9 mouse cellular contexts compared by ENCODE assay signal in the genomic region with DNA sequence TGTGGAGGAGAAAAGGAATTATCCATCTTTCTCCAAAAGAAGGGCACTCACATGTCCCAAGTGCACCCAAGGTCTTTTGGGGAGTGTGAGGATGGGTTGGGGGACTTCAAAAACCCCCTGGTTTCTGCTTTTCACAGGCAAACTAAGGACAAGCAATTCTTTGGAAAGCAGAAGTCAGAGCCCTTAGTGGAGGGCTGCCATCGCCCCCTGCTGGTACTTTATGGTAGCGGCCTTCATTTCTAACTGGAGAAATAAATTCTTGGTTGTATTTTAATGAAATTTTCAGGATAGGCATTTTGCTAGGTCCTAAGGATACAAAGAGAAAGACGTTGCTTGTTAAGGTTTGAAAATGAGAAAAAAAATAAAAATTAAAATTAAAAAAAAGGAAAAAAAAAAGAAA. TPM values are rescaled to one million over a fixed set of nuclear protein-coding genes. Genes with fewer than 3 reads are reported as not detected.
A peak's percentile ranks its signal among the peaks of the same experiment; 100 is the strongest.
DNase-seq lines count a peak whose midpoint lies in the region; ATAC-seq and TF ChIP-seq lines count a peak whose summit lies in the region.
"Had no signal": no experiment of that assay in that cellular context is flagged by ENCODE, and none has a peak within 500 bp of the region (broad histone marks: within the 10 kb centered on the region; RNA-seq: fewer than 3 reads in every experiment).

No protein-coding gene starts in this region.

- TF ChIP-seq EP300 in liver, postnatal 0 days (IDR thresholded peaks at IDR 0.05; ENCODE audit: low read depth), result no peak

- H3K27ac ChIP-seq in forebrain, embryonic 10.5 days, result no peak overlapping the region
- H3K27ac ChIP-seq in forebrain, embryonic 16.5 days (ENCODE audit: low read length), result no peak overlapping the region
- H3K27ac ChIP-seq in thymus, adult 2 months (ENCODE audit: control insufficient read depth, insufficient read depth, low read length), result no peak overlapping the region
- no peak overlapping the region for H3K27ac ChIP-seq in liver, postnatal 0 days (ENCODE audit: low read depth)

- 9% methylated on average over 3 of the region's 3 CpGs for WGBS in forebrain, embryonic 10.5 days
- WGBS in forebrain, embryonic 16.5 days, result 11% methylated on average over 3 of the region's 3 CpGs
- WGBS in thymus, adult 2 months, result 5% methylated on average over 3 of the region's 3 CpGs
- 5% methylated on average over 3 of the region's 3 CpGs for WGBS in liver, postnatal 0 days (ENCODE audit: insufficient replicate concordance)

- peak; percentile 46 for DNase-seq in forebrain, embryonic 10.5 days (ENCODE audit: extremely low spot score, low spot score)
- DNase-seq in thymus, adult 2 months, result peak; percentile 31
- no peak for DNase-seq in thymus, adult 18-20 months
- DNase-seq in kidney, postnatal 10 days, result peak; percentile 76
- DNase-seq in liver, postnatal 0 days, result peak; percentile 67
- DNase-seq in right cerebral cortex, postnatal 36 days (ENCODE audit: low spot score in 2 of 2), result peak; percentile 21 to 26

- no peak for ATAC-seq in forebrain, embryonic 16.5 days
- peak; percentile 76 for ATAC-seq in common myeloid progenitor, adult 5-6 weeks (replicated peaks; ENCODE audit: low read depth, poor library complexity, severe bottlenecking)
- no peak for ATAC-seq in liver, postnatal 0 days

- H3K4me2 ChIP-seq in forebrain, embryonic 16.5 days (ENCODE audit: low read length), result no peak overlapping the region
- no peak overlapping the region for H3K4me2 ChIP-seq in liver, postnatal 0 days (ENCODE audit: low read depth, low read length)

- no peaks in the 10 kb centered on the region for H3K27me3 ChIP-seq in forebrain, embryonic 10.5 days (ENCODE audit: poor library complexity, severe bottlenecking)
- no peaks in the 10 kb centered on the region for H3K27me3 ChIP-seq in forebrain, embryonic 16.5 days (replicated peaks; ENCODE audit: control insufficient read depth, insufficient read depth, low read length)
- H3K27me3 ChIP-seq in thymus, adult 2 months (ENCODE audit: control insufficient read depth, insufficient read depth, low read length), result no peaks in the 10 kb centered on the region
- 0 out of 2 replicates have a peak, but pooled peaks cover 4% of the 10 kb centered on the region for H3K27me3 ChIP-seq in liver, postnatal 0 days (ENCODE audit: insufficient read depth, low read length)

- 0 out of 2 replicates have a peak, but pooled peaks cover 7% of the 10 kb centered on the region for H3K4me1 ChIP-seq in forebrain, embryonic 10.5 days
- H3K4me1 ChIP-seq in forebrain, embryonic 16.5 days (replicated peaks; ENCODE audit: control insufficient read depth, insufficient read depth, low read length), result no peaks in the 10 kb centered on the region
- no peaks in the 10 kb centered on the region for H3K4me1 ChIP-seq in thymus, adult 2 months (replicated peaks; ENCODE audit: control insufficient read depth, insufficient read depth, low read length)
- no peaks in the 10 kb centered on the region for H3K4me1 ChIP-seq in liver, postnatal 0 days (ENCODE audit: insufficient read depth)

- no peaks in the 10 kb centered on the region for H3K36me3 ChIP-seq in forebrain, embryonic 10.5 days (replicated peaks)
- H3K36me3 ChIP-seq in forebrain, embryonic 16.5 days (ENCODE audit: control insufficient read depth, insufficient read depth), result no peaks in the 10 kb centered on the region
- H3K36me3 ChIP-seq in thymus, adult 2 months (ENCODE audit: control insufficient read depth, insufficient read depth, low read length), result no peaks in the 10 kb centered on the region
- H3K36me3 ChIP-seq in liver, postnatal 0 days (replicated peaks; ENCODE audit: insufficient read depth, low read length), result no peaks in the 10 kb centered on the region

- no peaks in the 10 kb centered on the region for H3K9me3 ChIP-seq in forebrain, embryonic 10.5 days
- H3K9me3 ChIP-seq in forebrain, embryonic 16.5 days (ENCODE audit: control insufficient read depth, low read length), result no peaks in the 10 kb centered on the region
- no peaks in the 10 kb centered on the region for H3K9me3 ChIP-seq in liver, postnatal 0 days (ENCODE audit: low read length)

- TF ChIP-seq CTCF in thymus, adult 2 months (IDR thresholded peaks at IDR 0.05; ENCODE audit: borderline replicate concordance, control insufficient read depth, extremely low read depth, insufficient read depth, low read length, poor library complexity), result no peak
- TF ChIP-seq CTCF in liver, postnatal 0 days (IDR thresholded peaks at IDR 0.05; ENCODE audit: low read depth), result peak; percentile 82

- TF ChIP-seq POLR2A in thymus, adult 2 months (IDR thresholded peaks at IDR 0.05; ENCODE audit: control insufficient read depth, extremely low read depth, insufficient read depth, low read length, poor library complexity), result no peak

- H3K9ac ChIP-seq in forebrain, embryonic 16.5 days (replicated peaks; ENCODE audit: low read depth, low read length), result no peak overlapping the region
- no peak overlapping the region for H3K9ac ChIP-seq in liver, postnatal 0 days (replicated peaks)

- no peak overlapping the region for H3K4me3 ChIP-seq in forebrain, embryonic 10.5 days
- H3K4me3 ChIP-seq in forebrain, embryonic 16.5 days (replicated peaks; ENCODE audit: low read length), result no peak overlapping the region
- H3K4me3 ChIP-seq in thymus, adult 2 months (ENCODE audit: control insufficient read depth, insufficient read depth, low read length), result no peak overlapping the region
- H3K4me3 ChIP-seq in liver, postnatal 0 days (ENCODE audit: low read depth, low read length), result no peak overlapping the region

RNA-seq across cellular contexts. Expression of a gene that starts 11.0 kb away (rescaled TPM):
- polyA plus RNA-seq in forebrain, embryonic 10.5 days (2016; fragmentation: Nextera tagmentation; extraction: Ambion mirVana), result 18.0 and 18.2 TPM in 2 replicates
- 2.7 and 3.5 TPM in 2 replicates for polyA plus RNA-seq in forebrain, embryonic 16.5 days (2015; fragmentation: Nextera tagmentation; extraction: Ambion mirVana)
- 7.7 and 12.0 TPM in 2 replicates for polyA plus RNA-seq in thymus, adult 2 months (2012; rRNA removed)
- total RNA-seq in common myeloid progenitor, adult 5-6 weeks (2017), result 16.7 and 34.7 TPM in 2 replicates
- polyA plus RNA-seq in liver, postnatal 0 days (2015; fragmentation: Nextera tagmentation; extraction: Ambion mirVana), result 2.2 and 2.5 TPM in 2 replicates

RNA-seq across cellular contexts. Expression of a gene that starts 31.5 kb away (rescaled TPM):
- 2.4 and 3.3 TPM in 2 replicates for polyA plus RNA-seq in forebrain, embryonic 10.5 days (2016; fragmentation: Nextera tagmentation; extraction: Ambion mirVana)
- 2.5 and 5.1 TPM in 2 replicates for polyA plus RNA-seq in forebrain, embryonic 16.5 days (2015; fragmentation: Nextera tagmentation; extraction: Ambion mirVana)
- 0.56 and 1.2 TPM in 2 replicates for polyA plus RNA-seq in thymus, adult 2 months (2012; rRNA removed)
- not detected in 2 replicates for total RNA-seq in common myeloid progenitor, adult 5-6 weeks (2017)
- polyA plus RNA-seq in liver, postnatal 0 days (2015; fragmentation: Nextera tagmentation; extraction: Ambion mirVana), result 0.20 TPM in 1 of 2 replicates, not detected in the other
- polyA plus RNA-seq: stomach, embryonic 14.5 days had no signal

Comparison
In these comparisons a context has a peak if more than half of its experiments do, and no peak if none do; other contexts are left out.
1. DNase-seq: peak in forebrain, embryonic 10.5 days (single experiment), thymus, adult 2 months (single experiment), kidney, postnatal 10 days (single experiment), liver, postnatal 0 days (single experiment) and right cerebral cortex, postnatal 36 days (2 of 2); none in thymus, adult 18-20 months (0 of 2).